Mouse (Mus musculus): ENCODE data around the gene Kcne2.

Gene Kcne2

DNA sequence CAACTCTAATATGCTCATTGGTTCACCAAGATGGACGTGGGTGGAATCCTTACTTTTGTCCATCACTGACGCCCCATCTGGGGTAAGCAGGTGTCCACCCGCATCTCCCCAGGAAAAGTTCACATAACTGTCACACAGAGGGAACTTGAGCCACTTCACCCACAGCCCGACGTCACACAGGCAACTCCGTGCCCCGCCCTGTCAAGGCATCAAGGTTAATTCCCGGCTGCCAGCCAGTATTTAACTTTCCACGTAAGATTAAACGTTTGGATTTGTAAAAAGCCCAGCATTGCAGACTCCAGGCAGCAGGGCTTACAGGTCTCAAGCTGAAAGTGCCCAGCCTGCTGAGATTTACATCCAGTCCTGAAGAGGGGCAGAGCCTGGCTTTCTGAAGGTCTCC, at the start of gene Kcne2:
Kcne2 (plus strand) TSS at position 289 of the 400 bp plus-strand sequence.
- DNase-seq (ENCODE audit: extremely low spot score, low spot score), result no peak

DNA sequence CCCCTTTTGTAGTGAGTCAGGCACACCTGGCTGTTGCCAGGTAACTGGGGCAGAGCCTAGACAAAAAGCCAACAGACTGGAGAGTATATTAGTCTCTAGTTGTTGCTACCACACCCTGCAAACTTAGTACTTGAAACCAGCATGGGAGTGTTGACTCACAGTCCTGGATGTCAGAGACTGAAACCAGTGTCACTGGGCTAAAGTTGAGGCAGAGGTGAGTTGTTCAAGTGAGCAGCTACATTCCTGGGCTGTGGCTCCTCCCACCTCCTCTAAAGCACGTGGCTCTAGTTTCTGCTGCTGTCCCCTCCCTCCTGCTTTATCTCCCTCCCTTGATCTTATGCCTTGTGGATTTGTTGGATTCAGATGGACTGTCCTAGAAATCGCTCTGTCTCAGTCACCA, 46.3 kb upstream of the Kcne2 start:
- no peak for DNase-seq (ENCODE audit: extremely low spot score, low spot score)

DNA sequence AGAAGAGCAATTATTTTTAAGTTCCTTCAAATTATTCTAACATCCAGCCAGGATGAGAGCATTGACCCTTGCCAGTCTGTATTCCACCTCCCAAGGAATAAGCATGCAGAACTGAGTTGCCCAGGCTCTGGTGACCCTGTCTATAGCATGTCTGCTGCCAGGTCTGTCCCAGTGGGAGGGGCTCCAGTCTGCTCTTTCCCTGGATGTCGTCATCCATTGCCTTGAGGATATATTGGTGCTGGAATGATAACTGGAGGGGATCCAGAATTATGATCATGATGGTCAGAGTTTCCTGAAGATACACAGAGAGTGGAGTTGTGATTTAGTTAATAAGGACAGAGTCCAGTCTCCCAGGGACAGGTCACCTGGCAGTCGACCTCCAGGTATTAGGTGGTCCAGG, 45.2 kb upstream of the Kcne2 start:
- no peak for DNase-seq (ENCODE audit: extremely low spot score, low spot score)

DNA sequence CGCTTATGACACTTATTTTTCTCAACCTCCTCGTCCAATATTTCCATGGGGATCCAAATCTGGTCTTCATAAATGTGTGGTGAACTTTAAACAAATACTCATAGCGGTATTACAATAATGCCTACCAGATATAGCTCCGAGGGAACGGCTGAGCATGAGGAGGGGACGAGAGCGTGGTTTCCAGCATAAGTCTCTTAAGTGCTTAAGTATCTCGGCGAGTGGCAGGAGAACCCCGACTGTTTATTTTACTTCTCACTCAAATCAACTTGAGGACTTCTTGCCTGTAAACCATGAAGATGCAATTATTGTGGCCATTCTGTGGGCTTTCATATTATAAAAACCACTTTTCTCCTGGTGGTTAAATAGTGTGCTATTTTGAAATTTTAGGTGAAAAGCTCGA, 44.5 kb upstream of the Kcne2 start:
- no peak for DNase-seq (ENCODE audit: extremely low spot score, low spot score)

DNA sequence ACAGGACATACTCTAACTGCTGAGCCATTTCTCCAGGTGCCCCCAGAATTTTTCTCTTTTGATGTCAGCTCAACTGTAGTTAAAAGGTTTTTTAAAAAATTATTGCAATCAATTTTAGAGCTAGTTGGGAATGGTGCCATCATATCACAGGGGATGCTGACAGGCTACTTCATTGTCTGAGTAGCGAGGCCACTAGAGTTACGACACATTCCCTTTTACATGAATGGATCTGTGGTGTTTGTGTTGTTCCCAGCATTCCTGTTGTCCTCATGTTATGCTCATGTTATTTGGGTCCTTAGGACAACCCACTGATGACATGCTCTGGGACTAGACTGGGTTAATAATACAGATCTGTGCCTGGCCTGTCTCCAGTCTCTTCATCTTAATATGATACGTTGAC, 42.5 kb upstream of the Kcne2 start:
- DNase-seq (ENCODE audit: extremely low spot score, low spot score), result no peak

DNA sequence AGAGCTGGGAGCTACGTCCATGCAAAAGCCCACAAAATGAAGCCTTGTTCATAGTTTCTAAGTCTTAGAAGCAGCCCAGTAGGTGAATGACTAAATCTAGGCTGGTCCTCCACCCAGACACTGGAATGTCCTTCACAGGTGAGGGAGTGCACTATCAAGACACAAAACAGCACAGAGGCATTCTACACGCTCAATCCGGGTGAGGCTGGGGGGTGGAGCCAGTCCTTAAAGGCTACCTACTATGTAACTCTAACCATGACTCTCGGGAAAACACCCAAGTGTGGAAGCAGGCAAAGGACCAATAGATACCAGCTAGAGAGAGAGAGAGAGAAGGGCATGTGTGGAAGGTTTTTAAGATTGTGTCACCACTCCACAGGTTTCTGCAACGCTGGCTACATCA, 41.7 kb upstream of the Kcne2 start:
- no peak for DNase-seq (ENCODE audit: extremely low spot score, low spot score)

DNA sequence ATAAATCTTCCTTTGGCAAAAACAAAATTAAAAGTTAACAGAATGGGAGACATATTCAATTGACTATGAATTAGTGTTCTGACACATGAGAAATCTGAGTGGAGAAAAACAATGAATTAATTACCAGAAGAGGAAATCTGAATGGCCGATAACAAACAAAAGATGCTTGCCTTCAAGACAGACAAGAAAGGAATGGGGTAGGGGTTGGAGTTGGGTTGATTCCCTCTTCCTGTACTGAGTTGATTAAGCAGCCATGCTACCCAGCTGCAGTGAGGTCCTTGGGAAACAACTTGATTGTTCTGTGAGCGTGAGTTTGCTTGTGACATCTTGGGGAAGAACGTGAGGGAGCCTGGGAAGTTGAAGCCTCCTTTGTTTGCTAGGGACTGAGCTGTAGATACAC, 37.9 kb upstream of the Kcne2 start:
- no peak for DNase-seq (ENCODE audit: extremely low spot score, low spot score)

DNA sequence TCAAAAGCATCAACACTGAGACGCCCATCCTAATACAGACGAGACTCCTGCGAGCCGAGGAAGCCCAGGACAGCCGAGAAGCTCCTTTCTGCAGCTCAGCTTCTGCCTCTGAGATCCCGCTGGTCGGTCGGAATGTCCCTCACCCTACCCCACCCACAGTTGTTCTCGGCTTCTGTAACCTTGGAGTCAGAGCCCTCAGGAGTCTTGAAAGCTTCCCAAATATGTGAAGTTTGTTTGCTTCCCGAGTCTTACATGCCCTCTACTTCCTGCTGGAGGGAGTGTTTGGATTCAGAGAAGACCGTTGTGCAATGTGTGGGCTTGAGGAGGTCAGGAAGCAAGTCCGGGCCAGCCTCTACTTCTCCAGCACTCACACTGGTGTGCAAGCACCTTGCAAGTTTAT, 24.3 kb upstream of the Kcne2 start:
- DNase-seq (ENCODE audit: extremely low spot score, low spot score), result no peak

DNA sequence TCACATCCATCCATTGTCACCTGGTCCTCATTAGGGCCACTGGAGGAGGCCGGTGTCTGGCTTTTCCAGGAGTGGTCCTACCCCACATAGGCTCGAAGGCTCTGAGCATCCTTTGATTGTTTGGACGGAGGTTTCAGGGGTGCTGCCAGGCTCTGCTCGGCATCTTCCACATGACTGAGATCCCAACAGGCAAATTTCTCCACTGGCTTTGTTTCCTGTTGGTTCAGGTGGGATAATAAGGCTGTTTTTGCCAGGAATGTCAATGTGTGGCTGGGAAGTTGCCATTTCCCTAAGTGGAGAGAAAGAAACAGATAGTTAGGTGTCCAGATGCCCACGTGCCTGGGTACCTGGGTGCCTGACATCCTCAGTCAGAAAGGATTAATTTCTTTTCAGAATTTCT, 17.7 kb upstream of the Kcne2 start:
- no peak for DNase-seq (ENCODE audit: extremely low spot score, low spot score)

DNA sequence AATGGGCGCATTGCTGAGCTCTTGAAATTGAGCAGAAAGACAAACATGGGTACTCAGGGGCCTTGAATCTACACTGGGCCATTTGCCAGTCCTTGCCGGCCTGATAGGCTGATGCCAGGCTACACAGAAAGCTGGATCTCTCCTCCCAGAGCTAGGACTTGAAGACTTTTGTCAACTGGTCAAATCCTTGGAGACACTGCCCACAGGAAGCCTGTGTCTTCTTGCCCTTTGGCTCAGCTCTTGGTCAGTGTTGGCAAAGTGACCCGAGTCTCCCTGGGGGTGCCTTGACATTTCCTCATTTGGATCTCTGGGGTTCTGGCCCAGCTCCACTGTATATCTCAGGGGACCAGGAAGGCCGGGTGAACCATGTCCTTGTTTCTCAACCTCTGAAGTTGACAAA, 16.7 kb upstream of the Kcne2 start:
- no peak for DNase-seq (ENCODE audit: extremely low spot score, low spot score)

DNA sequence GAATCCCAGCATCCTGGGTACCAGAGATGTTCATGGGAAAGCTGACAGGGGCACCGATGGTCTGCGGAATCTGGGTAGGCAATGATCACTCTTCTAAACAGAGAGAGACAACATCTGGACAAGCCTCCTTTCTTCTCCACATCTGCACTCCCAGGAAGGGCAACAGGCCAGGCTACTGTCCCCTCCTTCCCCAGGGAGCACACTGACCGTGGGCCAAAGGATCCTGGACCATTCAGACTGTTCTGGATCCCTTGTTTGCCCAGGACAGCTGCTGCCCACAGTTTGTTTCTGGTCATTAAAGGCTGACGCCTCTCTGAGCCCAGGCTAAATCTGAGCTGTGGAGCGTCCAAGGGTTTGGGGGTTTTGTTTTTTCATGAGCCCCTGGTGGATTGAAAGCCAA, 9.5 kb upstream of the Kcne2 start:
- no peak for DNase-seq (ENCODE audit: extremely low spot score, low spot score)

DNA sequence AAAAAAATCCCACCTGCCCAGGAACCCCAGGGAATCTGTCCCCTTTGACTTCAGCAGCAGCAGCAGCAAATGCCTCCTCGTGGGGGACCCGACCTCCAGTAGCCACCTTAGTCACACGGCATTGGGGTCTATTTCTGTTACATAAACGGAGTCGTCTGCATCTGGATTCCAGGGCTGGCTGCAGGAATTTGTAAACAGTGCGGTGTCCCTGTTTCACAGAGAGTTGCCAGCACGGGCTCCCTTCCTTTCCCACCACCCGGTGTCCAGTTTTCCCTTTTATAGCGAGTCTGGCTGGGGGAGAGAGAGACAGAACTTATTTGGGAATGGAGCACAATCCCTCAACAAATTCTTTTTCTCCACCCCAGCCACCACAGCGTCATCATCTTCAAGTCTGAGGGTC, 7.1 kb upstream of the Kcne2 start:
- no peak for DNase-seq (ENCODE audit: extremely low spot score, low spot score)

DNA sequence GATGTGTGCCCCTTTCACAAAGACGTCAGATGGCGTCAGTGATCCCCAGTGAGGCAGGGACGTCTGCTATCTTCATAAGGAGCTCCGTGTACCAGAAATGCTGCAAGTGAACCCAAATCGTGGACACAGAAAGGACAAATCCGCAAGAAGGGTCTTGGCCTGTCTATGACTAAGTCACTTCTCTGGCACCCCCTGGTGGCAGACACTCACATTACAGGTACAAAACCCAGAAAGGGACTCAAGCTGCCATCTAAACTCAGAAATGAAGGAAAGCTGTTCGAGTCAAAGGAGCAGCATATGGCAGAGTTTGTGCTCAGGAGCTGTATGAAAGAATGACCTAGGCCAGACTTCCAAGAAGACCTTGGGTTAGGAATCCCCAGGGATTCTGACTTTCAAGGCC, 5.6 kb upstream of the Kcne2 start:
- peak; percentile 94 for DNase-seq (ENCODE audit: extremely low spot score, low spot score)

DNA sequence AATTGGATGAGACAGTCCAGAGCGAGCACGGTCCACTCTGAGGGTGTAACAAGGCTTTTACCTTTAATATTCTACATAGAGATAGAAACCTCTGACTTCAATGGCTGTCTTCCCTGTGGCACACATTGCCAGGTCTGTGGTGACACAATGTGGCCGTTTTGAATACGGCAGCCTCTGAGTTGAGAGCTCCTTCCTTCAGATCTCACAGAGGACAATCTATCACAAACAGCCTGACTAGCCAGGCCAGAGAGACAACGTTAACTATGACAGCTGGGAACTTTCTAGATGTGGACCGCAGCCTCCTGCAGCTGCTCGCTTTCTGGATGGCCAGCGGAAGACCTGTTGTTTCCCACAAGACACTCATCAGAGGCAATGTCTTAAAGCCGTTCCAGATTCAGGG, 3.4 kb upstream of the Kcne2 start:
- DNase-seq (ENCODE audit: extremely low spot score, low spot score), result no peak

DNA sequence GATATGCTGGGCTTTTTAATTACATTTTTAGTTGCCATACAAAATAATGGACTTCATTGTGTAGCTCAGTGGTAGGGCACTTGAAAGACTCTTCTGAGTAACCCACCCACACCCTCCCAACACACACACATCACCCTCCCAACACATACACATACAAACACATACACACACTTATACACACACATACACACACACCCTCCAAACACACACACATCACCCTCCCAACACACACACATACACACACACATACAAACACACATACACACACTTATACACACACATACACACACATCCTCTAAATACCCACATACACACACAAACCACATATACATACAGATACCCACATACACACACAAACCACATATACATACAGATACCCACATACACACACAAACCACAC, 2.1 kb upstream of the Kcne2 start:
- DNase-seq (ENCODE audit: extremely low spot score, low spot score), result no peak

DNA sequence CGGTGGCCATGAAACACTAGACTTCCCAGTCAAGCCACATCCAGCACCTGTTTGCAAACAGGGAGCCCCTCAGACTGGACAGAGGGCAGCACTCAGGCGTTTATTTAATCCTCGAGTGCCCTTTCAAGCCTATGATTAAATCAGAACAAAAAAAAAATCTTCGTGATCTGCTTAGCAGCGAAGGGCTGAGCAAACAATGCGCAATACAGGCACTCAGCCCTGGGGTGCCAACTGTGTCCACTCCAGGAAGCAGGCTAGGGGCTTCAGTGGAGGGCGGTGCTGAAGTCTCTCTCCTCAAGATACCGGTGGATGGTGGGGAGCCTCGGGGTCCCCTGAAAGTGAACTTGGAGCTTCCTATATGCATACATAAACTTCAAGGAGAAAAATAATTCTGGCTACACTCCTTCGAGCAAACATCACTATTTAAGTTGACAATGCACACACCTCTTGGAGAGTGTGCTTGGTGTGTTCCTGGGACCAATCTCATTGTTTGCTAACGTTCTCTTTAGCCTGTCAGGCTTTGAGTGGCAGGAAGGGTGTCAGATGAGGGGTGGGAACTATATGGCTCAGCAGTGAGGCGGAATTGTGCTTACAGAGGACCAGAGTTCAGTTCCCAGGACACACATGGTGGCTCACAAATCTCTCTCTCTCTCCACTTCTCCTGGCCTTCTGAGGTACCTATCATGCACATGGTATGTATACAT, 2.2 kb downstream of the Kcne2 start:
- DNase-seq (ENCODE audit: extremely low spot score, low spot score), result no peak

DNA sequence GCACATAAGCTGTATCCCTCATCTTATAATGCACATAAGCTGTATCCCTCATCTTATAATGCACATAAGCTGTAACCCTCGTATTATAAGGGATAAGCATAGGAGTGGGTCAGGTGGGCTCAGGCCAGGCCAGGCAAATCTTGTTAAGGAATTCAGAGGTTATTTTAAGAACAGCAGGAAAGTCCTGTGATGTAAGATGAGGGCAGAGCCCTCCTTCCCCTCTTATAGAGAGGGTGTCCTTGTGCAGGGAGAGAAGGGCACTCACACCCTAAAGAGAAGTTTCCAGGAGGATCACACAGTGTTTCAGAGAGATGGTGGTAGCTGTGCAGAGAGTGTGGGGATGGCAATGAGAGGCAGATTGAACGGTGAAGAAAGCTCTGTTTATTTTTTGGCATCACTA, 3.1 kb downstream of the Kcne2 start:
- no peak for DNase-seq (ENCODE audit: extremely low spot score, low spot score)

DNA sequence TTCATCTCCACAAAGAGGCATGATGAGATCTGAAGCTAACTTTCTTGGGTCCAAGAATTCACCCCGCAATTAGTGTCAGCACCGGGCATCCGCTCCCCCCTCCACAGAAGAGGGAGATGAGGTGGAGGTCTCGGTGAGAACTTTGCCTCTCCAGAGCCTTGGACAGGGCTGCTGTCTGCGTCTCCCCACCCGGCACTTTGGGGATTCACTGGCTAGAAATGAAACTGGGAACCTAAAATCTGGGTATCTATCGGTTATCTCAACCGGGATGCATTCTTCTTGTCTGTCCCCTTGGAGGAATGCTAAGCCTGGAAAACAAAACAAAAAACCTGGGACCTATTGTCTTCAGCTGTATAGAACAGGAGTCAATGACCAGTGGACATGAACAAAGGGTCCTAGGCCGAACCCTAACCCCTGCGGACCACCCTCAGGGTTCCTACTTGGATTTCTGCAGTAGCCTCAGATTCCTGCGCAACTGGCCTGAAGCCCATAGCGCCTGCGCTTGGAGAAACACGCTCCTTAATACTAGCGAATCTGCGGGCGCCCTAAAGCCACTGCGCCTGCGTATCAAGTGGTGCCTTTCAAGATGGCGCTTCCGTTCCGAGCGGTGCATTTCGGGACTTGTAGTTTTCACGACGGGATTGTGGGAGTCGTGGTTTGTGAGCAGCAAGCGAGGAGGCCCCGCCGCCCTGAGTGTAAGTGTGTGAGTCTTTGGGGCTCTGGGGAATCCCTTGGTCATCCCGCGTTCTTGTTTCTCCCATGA, 8.6 kb downstream of the Kcne2 start, which contains the start of gene Smim11:
Smim11 (plus strand) TSS at position 638 of the 763 bp plus-strand sequence.
- DNase-seq (ENCODE audit: extremely low spot score, low spot score), result peak; percentile 97

DNA sequence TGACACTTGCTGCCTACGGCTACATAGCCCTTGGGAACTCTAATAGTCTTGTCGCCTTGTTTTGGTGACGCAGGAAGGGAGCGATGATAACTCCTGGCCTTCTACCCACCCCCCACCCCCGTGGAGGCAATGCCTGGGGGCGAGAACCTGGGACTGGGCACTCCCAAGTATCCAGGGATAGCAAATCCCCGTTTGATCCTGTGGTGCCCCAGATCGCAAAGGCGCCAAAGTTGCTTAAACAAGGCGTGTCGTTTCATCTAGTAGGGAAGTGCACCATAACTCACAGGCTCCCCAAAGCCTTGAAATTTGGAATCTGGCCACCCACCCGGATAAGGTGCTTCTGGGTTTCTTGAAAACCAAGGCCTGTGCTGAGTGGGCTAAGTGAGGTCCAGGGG, 9.2 kb downstream of the Kcne2 start:
- no peak for DNase-seq (ENCODE audit: extremely low spot score, low spot score)

DNA sequence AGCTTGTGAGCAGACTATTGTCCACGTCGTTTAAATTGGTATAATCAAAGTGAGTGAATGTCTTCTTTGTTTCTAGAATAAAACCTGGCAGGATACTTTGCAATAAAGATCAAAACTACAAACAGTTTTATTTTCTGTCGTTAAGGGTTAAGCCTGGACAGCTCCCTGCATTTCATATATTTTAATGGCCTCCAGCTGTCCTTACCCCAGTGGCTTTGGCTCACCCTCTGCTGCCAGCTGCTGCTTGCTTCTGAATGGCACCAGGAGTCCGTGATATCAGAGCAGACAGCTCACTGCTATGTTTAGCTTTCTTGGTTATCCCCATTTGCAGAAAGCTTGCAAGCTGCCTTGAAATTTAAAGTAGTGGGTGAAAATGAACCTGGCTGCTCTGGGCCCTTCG, 9.8 kb downstream of the Kcne2 start:
- no peak for DNase-seq (ENCODE audit: extremely low spot score, low spot score)

DNA sequence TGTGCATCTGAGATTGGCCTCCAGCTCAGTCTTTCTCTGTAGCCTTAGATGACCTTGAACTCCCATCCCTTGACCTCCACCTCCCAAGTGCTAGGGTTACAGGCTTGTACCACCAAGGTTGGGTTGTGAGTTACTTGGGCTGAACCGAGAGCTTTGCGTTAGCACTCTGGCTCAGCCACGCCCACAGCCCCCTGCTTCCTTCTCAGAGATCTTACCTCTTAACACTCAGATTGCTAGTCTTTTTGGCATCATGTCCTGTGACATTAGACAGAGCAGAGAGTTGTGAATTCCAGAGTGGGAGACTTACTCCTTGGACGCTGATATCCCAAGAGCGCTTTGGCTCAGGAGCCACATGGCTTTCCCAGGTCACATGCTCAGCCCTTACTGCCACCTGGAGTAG, 10.3 kb downstream of the Kcne2 start:
- DNase-seq (ENCODE audit: extremely low spot score, low spot score), result no peak

DNA sequence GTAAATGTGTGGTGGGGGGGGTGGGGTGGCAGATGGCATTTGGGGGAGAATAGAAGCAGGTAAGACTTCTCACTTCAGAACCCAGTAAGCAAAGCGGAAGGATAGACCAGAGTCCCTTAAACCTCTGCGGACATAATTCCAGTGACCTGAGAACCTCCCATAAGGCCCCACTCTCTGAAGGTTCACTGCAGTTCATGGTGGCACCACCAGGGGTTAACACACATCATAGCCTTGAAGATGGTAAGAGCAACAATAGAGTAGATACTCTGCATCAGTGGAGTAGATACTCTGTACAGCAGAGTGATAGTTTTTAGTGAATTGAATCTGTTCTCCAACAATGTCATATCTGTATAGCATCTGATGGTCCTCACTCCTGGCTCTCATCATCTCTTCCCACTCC, 13.3 kb downstream of the Kcne2 start:
- no peak for DNase-seq (ENCODE audit: extremely low spot score, low spot score)

DNA sequence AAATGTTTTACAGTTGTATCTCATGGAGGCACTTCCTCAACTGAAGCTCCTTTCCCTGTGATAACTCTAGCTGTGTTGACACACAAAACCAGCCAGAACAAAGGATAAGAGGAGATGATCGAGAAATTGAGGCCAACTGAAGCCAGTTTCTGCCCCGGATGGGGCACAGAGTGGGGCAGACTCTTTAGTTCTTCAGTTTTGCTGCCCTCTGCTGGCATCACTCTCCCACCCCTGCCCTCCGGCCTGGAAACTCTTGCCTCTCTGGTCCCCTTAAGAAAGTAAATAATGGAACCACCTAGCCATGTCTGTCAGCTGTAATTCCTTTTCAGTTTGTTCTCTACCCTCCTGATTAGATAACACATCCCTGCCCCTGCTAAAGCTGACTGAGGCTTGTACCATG, 15.8 kb downstream of the Kcne2 start:
- DNase-seq (ENCODE audit: extremely low spot score, low spot score), result no peak
